19 mouse cellular contexts compared by ENCODE assay signal in the genomic region with DNA sequence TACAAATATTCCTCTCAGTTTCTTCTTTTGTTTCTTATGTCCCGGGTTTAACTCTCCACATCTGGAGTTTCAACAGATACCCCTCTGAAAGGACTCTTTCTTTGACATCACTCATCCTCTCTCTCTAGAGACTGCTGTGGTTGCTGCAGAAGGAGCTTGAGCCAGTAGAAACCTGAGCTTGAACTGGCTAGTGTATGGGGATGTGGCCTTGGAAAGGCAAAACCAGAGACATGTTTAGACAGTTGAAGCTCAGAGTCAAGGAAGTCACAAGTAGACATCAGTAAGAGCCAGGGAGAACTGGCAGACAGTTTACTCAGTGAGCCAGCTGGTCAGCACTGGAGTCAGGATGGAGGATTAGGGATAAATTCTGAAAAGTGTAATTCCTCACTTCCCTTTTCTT.
DNase-seq lines count a peak whose midpoint lies in the region.
"Had no signal": no experiment of that assay in that cellular context is flagged by ENCODE, and none has a peak within 500 bp of the region (broad histone marks: within the 10 kb centered on the region; RNA-seq: fewer than 3 reads in every experiment).

No protein-coding gene starts in this region.

- intact Hi-C loops in heart, postnatal 25 days (cut with DNase I) = no loop called here

- peak; percentile 46 for DNase-seq in gastrocnemius, adult 18-20 months (ENCODE audit: low spot score)
- DNase-seq in gastrocnemius, postnatal 10 days = no peak
- DNase-seq in 3T3-L1 (ENCODE audit: low read depth, low spot score) = peak; percentile 93
- DNase-seq in fibroblast of lung, adult 2 months (ENCODE audit: low read depth) = peak; percentile 54
- peak; percentile 25 for DNase-seq in heart, postnatal 25 days (ENCODE audit: low spot score)
- DNase-seq in cerebellum, adult 9-10 months = no peak
- DNase-seq in cerebellum, adult 11-12 months = no peak
- DNase-seq: adrenal gland, adult 8-10 months; cerebellum, adult 2 months; cerebellum, postnatal 36 days; embryo, embryonic 11 days; forebrain, postnatal 0 days; kidney, adult 18-20 months; lung, embryonic 14.5 days; lung, postnatal 4 days; midbrain, embryonic 14.5 days; right cerebral cortex, adult 18-20 months; right cerebral cortex, postnatal 4 days; thymus, postnatal 25 days had no signal

Comparison
In these comparisons a context has a peak if more than half of its experiments do, and no peak if none do; other contexts are left out.
1. DNase-seq: peak in gastrocnemius, adult 18-20 months (single experiment), 3T3-L1 (single experiment), fibroblast of lung, adult 2 months (single experiment) and heart, postnatal 25 days (single experiment); none in gastrocnemius, postnatal 10 days (single experiment), cerebellum, adult 9-10 months (single experiment) and cerebellum, adult 11-12 months (single experiment).